Mouse (Mus musculus) intestine, embryonic 16.5 days (tissue): ENCODE measurements around the gene Zfp981. TPM values are rescaled to one million over a fixed set of nuclear protein-coding genes. Genes with fewer than 3 reads are reported as not detected.

Source experiments
- polyA plus RNA-seq: library from polyadenylated mRNA; unstranded; fragments of >200 nt; fragmentation: Nextera tagmentation; extraction: Ambion mirVana; gene quantifications from 2 replicates; pipeline ENCODE4 v1.2.1, GENCODE M21; 2015

The Zfp981 gene
- polyA plus RNA-seq, 1 experiment from 2014 or later: not detected

Other genes starting within 250 kb of the Zfp981 start
- gene Zfp992, start 53.0 kb upstream of the Zfp981 start, polyA plus RNA-seq: 3.0 and 4.3 TPM in 2 replicates
- gene Zfp993, start 108.9 kb downstream of the Zfp981 start, polyA plus RNA-seq: 5.7 and 6.4 TPM in 2 replicates